Mouse (Mus musculus) ES-CJ7 (cell line): ENCODE results near the gene Slc43a2.
"Not testable (repeated sequence)": the region's sequence is repeated elsewhere in the genome, so short reads cannot be mapped to it uniquely, and the experiment has no call there.

ENCODE experiments used
- DNase-seq: peaks from one replicate; pipeline ENCODE4 v3.0.0; 2011; ENCODE audit warnings: low read depth, low spot score

Slc43a2 gene

GRCm38 (mm10) chr11:75599802-75600201 lies 68.3 kb downstream of the Slc43a2 start:
- not testable (repeated sequence) for DNase-seq

GRCm38 (mm10) chr11:75604826-75605225 lies 73.3 kb downstream of the Slc43a2 start:
- DNase-seq = no peak

DNA sequence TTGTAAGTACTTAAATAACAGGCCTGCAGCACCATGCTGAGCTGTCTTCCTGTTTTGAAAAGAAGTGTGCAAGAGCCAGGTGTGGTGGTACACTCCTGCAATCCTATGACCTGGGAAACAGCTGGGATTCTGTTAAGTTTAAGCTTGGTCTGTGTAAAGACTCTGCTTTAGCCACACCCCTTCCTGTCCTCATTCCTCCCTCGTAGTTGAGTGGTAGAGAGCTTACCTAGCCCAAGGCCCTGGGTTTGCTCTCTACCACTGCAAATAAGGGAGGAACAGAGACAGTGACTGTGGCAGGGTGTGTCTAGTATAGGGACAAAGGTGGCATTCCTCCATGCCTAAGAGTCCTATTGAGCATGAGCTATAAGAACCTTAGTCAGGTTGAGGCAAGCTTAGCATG lies 73.8 kb downstream of the Slc43a2 start:
- DNase-seq = peak; percentile 63

DNA sequence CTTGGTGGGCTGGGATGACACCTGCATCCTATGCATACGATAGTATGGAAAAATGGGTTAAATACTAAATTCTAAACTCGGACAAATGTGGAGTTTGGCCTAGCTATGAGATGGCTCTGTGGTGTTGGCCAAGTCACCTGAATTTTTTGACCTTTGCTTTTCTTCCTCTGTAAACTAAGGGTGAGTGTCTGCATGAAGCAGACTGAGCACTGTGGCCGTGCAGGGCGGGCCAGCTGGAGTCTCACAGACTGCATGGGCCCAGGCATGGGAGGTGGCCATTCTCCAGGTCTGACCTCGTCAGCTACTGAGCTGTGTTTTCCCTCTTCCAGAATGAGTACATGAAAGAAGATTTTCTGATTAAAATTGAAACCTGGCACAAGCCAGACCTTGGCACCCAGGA lies 77.3 kb downstream of the Slc43a2 start:
- no peak for DNase-seq

- DNase-seq = peak; percentile 34
Measured at GRCm38 (mm10) chr11:75610021-75610420, 78.5 kb downstream of the Slc43a2 start.

GRCm38 (mm10) chr11:75614769-75615168 lies 83.3 kb downstream of the Slc43a2 start:
- no peak for DNase-seq

GRCm38 (mm10) chr11:75615556-75615955 lies 84.1 kb downstream of the Slc43a2 start:
- no peak for DNase-seq

DNA sequence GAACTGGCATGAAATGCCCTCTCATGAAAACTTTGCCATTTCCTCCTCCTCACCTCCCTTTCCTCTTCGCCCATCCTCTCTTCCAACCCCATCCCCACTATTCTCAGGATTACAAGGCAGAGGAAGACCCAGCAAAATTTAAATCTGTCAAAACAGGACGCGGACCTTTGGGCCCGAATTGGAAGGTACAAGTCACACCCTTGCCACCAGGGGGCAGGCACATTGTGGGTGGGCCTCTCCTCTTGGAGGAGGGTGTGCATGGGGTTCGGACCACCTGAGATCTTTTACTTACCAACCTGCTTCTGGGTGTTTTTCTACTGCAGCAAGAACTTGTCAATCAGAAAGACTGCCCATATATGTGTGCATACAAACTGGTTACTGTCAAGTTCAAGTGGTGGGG lies 87.6 kb downstream of the Slc43a2 start:
- peak; percentile 57 for DNase-seq

GRCm38 (mm10) chr11:75620136-75620780 lies 88.8 kb downstream of the Slc43a2 start:
- no peak for DNase-seq

GRCm38 (mm10) chr11:75621426-75621825 lies 89.9 kb downstream of the Slc43a2 start:
- peak; percentile 93 for DNase-seq

DNA sequence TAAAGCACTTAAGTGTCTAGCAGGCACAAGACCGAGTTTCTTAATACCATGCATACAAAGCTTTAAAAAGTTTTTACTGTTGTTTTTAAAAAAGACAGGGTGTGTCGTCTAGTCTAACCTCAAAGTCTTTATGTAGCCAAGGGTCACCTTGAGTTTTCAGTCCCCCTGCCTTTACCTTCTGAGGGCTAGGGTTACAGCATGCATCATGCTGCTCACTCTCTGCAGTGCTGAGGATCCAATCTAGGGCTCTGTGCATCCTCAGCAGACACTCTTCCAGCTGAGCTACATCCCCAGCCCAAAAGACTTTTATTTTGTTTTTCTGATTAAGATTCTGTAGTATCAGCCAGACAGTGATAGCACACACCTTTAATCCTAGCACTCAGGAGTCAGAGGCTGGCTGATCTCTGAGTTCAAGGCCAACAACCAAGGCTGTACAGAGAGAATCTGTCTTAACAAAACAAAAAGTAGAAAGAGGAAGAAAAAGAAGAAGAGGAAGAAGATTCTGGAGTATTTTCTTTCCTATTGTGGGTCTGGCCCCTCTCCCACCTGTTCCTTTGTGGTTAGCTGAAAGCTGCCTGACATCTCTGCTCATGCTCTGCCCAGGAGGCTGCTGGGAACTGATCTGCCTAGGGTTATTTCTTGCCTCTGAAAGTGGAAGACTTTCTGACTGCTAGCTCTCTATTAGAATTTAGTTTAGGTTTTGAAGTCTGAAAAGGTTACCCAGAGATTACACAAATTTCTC lies 91.3 kb downstream of the Slc43a2 start:
- DNase-seq = peak; percentile 68

DNA sequence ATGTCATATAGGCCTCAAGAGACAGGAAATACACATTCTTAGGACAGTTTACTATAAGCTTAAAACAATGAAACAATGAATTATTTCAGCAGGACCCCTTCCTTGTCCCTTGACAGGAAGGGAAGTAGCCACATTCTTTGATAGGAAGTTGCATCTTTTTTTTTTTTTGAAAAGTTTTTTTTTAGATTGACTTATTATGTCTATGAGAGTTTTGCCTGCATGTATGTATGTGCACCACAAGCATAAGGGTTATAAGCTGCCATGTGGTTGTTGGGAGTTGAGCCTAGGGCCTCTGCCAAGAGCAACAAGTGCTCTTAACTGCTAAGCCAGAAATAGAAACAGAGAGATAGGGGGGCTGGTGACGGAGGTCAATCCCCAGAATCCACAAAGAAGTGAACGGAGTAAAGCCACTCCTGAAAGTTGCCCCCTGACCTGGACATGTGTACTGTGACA lies 92.6 kb downstream of the Slc43a2 start:
- no peak for DNase-seq

DNA sequence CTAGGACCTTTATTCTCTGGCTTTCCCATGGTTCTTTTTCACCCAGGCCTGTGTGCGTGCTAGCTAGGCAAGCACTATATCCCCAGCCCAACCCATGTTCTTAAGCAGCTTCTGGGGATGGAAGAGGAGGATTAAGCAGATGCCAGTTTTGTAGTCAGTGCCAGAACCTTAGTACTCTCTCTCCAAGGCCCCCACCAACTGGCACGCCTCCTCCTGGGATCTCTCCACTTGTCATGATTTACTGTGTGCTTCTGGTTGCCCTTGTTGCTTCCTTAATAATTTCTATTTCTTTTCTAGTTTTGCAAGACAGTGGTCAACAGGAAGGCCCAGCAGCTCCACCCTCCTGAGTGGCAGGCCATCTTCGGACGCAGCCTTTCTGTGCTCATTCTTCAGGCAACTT lies 94.3 kb downstream of the Slc43a2 start:
- no peak for DNase-seq
